Mouse (Mus musculus) cortical plate, adult 2 months (tissue): ENCODE results near the gene Magi1. TPM values are rescaled to one million over a fixed set of nuclear protein-coding genes. Genes with fewer than 3 reads are reported as not detected.

Experiments used
- H3K27ac ChIP-seq: fragments of 200-500 bp; 2 replicates; pipeline ENCODE4 v1.5.1; 2012; ENCODE audit warnings: low read length, control low read depth, inconsistent platforms; ENCODE audit not compliant: insufficient read depth
- H3K4me1 ChIP-seq: fragments of 200-500 bp; 2 replicates; pipeline ENCODE4 v1.6.1; 2011; ENCODE audit warnings: low read length; ENCODE audit not compliant: control insufficient read depth, insufficient read depth
- H3K4me3 ChIP-seq: fragments of 200-500 bp; 2 replicates; pipeline ENCODE4 v1.5.1; 2011; ENCODE audit warnings: mild to moderate bottlenecking, low read length, control low read depth; ENCODE audit not compliant: insufficient read depth
- CTCF ChIP-seq: fragments of 200-500 bp; IDR thresholded peaks from 2 replicates; pipeline ENCODE4 v1.5.1; 2011; ENCODE audit warnings: mild to moderate bottlenecking, control low read depth, low read length; ENCODE audit not compliant: insufficient read depth; ENCODE audit errors: extremely low read depth
- POLR2A ChIP-seq: fragments of 200-500 bp; IDR thresholded peaks from 2 replicates; pipeline ENCODE4 v1.6.1; 2011; ENCODE audit warnings: mild to moderate bottlenecking, low read length, control low read depth; ENCODE audit not compliant: insufficient read depth; ENCODE audit errors: extremely low read depth
- polyA plus RNA-seq: library from polyadenylated mRNA; depleted of rRNA; stranded (reverse); fragments of >200 nt; gene quantifications from 2 replicates; pipeline ENCODE4 v1.2.3, GENCODE M21; 2012

Magi1 gene
- polyA plus RNA-seq, 1 experiment = 39.5 TPM

- no peak for TF ChIP-seq CTCF
- no peaks in the 10 kb centered on the region for H3K4me1 ChIP-seq
- H3K27ac ChIP-seq = no peak overlapping the region
- no peak overlapping the region for H3K4me3 ChIP-seq
Observed at GRCm38 (mm10) chr6:94232243-94232785, 51.4 kb downstream of the Magi1 start.

GRCm38 (mm10) chr6:94231831-94232230 lies 51.9 kb downstream of the Magi1 start:
- H3K27ac ChIP-seq = no peak overlapping the region
- H3K4me1 ChIP-seq = 0 out of 2 replicates have a peak, but pooled peaks cover under 1% of the 10 kb centered on the region
- no peak for TF ChIP-seq POLR2A

GRCm38 (mm10) chr6:94231367-94231766 lies 52.4 kb downstream of the Magi1 start:
- Histone ChIP-seq H3K4me1 (peaks cover 3% of the 10 kb centered on the region; the same call in 1 of the 2 replicates), H3K4me3 (no peak overlapping the region), H3K27ac (no peak overlapping the region)
- TF ChIP-seq CTCF (no peak), POLR2A (no peak)

More at GRCm38 (mm10) chr6:94231831-94232230, 51.9 kb downstream of the Magi1 start:
- H3K4me3 ChIP-seq = no peak overlapping the region

- peaks cover 3% of the 10 kb centered on the region; the same call in 1 of the 2 replicates for H3K4me1 ChIP-seq
- TF ChIP-seq CTCF (no peak), POLR2A (no peak)
Observed at GRCm38 (mm10) chr6:94230918-94231317, 52.8 kb downstream of the Magi1 start.

GRCm38 (mm10) chr6:94230129-94230528 lies 53.6 kb downstream of the Magi1 start:
- Histone ChIP-seq H3K4me3 (no peak overlapping the region), H3K27ac (no peak overlapping the region), H3K4me1 (peaks cover 4% of the 10 kb centered on the region)
- no peak for TF ChIP-seq CTCF

More at GRCm38 (mm10) chr6:94230918-94231317, 52.8 kb downstream of the Magi1 start:
- H3K4me3 ChIP-seq = no peak overlapping the region
- H3K27ac ChIP-seq = no peak overlapping the region

GRCm38 (mm10) chr6:94226262-94226661 lies 57.5 kb downstream of the Magi1 start:
- Histone ChIP-seq H3K27ac (no peak overlapping the region), H3K4me3 (no peak overlapping the region)
- no peak for TF ChIP-seq POLR2A
- TF ChIP-seq CTCF = no peak

GRCm38 (mm10) chr6:94225832-94226231 lies 57.9 kb downstream of the Magi1 start:
- H3K27ac ChIP-seq = no peak overlapping the region
- TF ChIP-seq CTCF (no peak), POLR2A (no peak)
- no peak overlapping the region for H3K4me3 ChIP-seq
- peaks cover 6% of the 10 kb centered on the region for H3K4me1 ChIP-seq

More at GRCm38 (mm10) chr6:94226262-94226661, 57.5 kb downstream of the Magi1 start:
- H3K4me1 ChIP-seq = peaks cover 6% of the 10 kb centered on the region

GRCm38 (mm10) chr6:94225091-94225490 lies 58.6 kb downstream of the Magi1 start:
- TF ChIP-seq CTCF (no peak), POLR2A (no peak)
- peaks cover 6% of the 10 kb centered on the region for H3K4me1 ChIP-seq
- H3K27ac ChIP-seq = 0 out of 2 replicates have a peak overlapping the region, but pooled peaks have one; percentile 25
- H3K4me3 ChIP-seq = no peak overlapping the region

GRCm38 (mm10) chr6:94222253-94222652 lies 61.5 kb downstream of the Magi1 start:
- Histone ChIP-seq H3K27ac (no peak overlapping the region), H3K4me3 (no peak overlapping the region), H3K4me1 (peaks cover 8% of the 10 kb centered on the region)
- TF ChIP-seq POLR2A = no peak
- TF ChIP-seq CTCF = no peak

GRCm38 (mm10) chr6:94221750-94222149 lies 62.0 kb downstream of the Magi1 start:
- Histone ChIP-seq H3K4me1 (peaks cover 7% of the 10 kb centered on the region), H3K4me3 (no peak overlapping the region), H3K27ac (no peak overlapping the region)
- no peak for TF ChIP-seq POLR2A
